Mouse (Mus musculus): ENCODE data around the gene Vamp2. TPM values are rescaled to one million over a fixed set of nuclear protein-coding genes. Genes with fewer than 3 reads are reported as not detected.

Vamp2 gene
- polyA plus RNA-seq, 1 experiment from 2014 or later: 324 TPM

DNA sequence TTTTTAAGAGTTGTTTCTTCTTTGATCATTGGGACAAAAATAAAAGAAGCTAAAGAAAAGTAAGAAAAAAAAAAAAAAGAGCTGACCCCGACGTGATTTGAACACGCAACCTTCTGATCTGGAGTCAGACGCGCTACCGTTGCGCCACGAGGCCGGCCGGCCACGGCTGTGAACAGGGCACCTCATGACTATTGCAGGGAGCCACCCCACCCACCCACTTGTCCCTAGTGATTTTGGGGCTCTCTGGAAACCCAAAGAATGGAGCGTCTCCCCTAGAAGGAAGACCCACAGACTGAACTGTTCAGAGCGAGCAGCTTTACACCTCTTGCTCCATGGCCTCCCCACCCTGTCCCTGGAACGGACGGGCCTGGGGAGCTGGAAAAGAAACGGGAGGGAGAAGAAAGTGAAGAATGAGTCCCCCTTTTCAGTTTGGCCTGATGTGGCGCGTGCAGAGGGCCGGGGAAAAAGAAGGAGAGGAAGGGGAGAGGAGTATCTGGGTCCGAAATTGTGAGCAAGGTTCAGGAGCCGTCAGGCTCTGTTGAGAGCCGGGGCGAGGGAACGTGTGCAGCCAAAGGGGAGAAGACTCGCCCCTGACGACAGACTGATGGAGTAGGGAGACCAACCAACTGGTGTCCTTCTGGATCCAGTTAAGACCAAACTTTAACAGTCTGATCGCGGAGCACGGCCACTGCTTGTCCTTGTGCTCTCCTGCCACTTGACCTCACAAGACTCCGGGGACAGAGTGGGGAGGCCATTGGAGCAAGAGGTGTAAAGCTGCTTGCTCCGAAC is 24.7 kb upstream of the Vamp2 start:
- Histone ChIP-seq H3K9ac (peak overlapping the region; percentile 59), H3K4me1 (replicated peaks; ENCODE audit: control insufficient read depth, insufficient read depth, low read length) (peaks cover 28% of the 10 kb centered on the region), H3K9me3 (ENCODE audit: control insufficient read depth, low read length) (no peaks in the 10 kb centered on the region), H3K4me3 (replicated peaks; ENCODE audit: low read length) (peak overlapping the region; percentile 60), H3K36me3 (replicated peaks; ENCODE audit: control insufficient read depth, insufficient read depth) (no peaks in the 10 kb centered on the region), H3K27ac (peak overlapping the region; percentile 53), H3K4me2 (replicated peaks) (peak overlapping the region; percentile 80), H3K27me3 (ENCODE audit: control insufficient read depth, insufficient read depth, low read length) (no peaks in the 10 kb centered on the region)
- peak; percentile 93 for DNase-seq (ENCODE audit: low spot score)
- under 1% methylated on average over 31 of the region's 31 CpGs for WGBS
- ATAC-seq (ENCODE audit: low FRiP score): 0 out of 2 replicates have a peak, but pooled peaks have one; percentile 24

DNA sequence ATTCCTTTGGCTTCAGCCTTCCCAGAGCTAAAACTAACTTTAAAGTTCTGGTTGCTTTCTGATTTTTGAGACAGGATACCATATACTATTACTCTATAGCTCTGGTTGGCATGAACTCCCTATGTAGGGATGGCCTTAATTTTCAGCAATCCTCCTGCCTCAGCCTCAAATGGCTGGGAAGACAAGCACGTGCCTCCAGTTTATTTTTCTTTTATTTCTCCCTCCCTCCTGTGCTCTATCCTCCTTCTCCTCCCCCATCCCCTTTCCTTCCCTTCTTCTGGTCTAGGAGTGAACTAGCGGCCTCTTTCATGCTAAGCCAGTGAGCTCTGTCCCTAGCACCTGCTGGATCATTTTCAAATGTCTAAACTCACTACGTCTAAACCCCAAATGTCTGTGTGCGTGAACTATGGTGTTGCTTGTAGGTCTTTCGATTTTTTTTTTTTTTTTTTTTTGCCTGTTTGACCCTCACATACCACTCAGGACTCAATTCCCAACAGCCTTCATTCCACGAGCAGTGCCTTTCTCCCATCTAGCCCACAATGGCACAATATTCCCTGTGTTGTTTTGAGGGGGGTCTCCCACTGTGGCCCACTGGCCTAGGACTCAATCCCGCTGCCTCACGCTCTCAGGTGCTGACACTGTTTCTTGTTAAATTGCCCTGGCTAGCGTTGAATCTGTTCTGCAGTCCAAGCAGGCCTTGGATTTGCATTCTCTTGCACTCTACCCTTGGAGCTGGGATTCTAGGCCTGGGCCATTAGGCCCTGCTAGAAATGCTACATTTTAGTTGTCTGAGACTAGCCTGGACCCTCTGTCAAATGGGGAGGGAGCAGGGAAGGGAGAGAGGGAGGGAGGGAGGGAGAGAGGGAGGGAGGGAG is 23.8 kb upstream of the Vamp2 start:
- Histone ChIP-seq H3K4me3 (replicated peaks; ENCODE audit: low read length) (peak overlapping the region; percentile 60), H3K27me3 (ENCODE audit: control insufficient read depth, insufficient read depth, low read length) (no peaks in the 10 kb centered on the region), H3K27ac (no peak overlapping the region), H3K4me2 (replicated peaks) (peak overlapping the region; percentile 80), H3K9ac (peak overlapping the region; percentile 59), H3K9me3 (ENCODE audit: control insufficient read depth, low read length) (no peaks in the 10 kb centered on the region), H3K4me1 (replicated peaks; ENCODE audit: control insufficient read depth, insufficient read depth, low read length) (peaks cover 27% of the 10 kb centered on the region), H3K36me3 (replicated peaks; ENCODE audit: control insufficient read depth, insufficient read depth) (no peaks in the 10 kb centered on the region)
- ATAC-seq (ENCODE audit: low FRiP score): no peak
- no peak for DNase-seq (ENCODE audit: low spot score)
- 39% methylated on average over 9 of the region's 9 CpGs for WGBS

DNA sequence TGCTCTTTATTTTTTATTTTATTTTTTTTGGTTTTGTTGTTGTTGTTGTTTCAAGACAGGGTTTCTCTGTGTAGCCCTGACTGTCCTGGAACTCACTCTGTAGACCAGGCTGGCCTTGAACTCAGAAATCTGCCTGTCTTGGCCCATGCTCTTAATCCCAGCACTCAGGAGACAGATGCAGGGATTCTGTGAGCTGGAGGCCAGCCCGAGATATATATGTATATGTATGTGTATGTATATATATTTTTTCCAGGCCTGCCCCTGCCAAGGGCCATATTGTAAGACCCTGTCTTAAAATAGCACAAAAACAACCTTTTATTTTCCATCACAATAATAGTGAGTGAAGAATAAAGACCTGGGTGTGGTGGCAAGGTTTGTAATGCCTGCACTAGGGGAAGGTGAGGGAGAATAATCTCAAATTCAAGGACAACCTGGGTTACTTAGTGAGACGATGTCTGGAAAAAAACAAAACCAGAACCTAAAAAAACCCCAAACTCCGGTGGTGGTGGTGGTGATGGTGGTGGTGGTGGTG is 22.8 kb upstream of the Vamp2 start:
- 58% methylated on average over 3 of the region's 3 CpGs for WGBS

DNA sequence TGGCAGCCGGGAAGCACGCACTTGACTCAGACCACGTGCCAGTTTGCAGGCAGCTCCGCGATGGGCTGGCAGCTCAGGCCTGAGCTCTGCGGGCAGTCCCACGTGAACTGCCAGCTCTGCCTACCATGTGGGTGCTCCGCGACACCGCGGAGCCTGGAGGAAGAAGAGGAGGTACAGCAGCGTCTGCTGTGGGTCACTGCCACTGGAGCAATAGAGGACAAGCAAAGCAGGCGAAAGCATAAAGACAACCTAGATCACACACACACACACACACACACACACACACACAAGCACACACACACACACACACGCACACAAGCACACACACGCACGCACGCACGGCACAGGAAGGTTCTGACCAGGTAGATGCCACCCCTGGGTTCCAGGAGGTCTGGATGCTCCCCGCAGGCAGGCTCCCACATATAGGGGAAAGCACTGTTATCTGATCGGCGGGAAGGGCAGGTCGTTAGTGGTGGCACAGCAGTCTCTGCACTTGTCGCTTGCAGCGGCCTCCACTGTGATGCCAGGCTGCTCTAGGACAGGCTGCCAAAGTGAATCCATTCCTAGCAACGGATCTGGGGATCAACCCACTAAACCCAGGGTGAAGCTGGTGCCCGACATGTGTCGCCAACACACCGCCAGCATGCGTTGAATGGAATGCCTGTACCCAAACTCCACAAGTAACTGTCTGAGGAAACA is 22.0 kb upstream of the Vamp2 start:
- Histone ChIP-seq H3K9me3 (ENCODE audit: control insufficient read depth, low read length) (no peaks in the 10 kb centered on the region), H3K9ac (peak overlapping the region; percentile 51), H3K36me3 (replicated peaks; ENCODE audit: control insufficient read depth, insufficient read depth) (no peaks in the 10 kb centered on the region), H3K27ac (no peak overlapping the region), H3K4me3 (replicated peaks; ENCODE audit: low read length) (peak overlapping the region; percentile 30), H3K4me2 (replicated peaks) (peak overlapping the region; percentile 78), H3K4me1 (replicated peaks; ENCODE audit: control insufficient read depth, insufficient read depth, low read length) (peaks cover 22% of the 10 kb centered on the region), H3K27me3 (ENCODE audit: control insufficient read depth, insufficient read depth, low read length) (no peaks in the 10 kb centered on the region)
- ATAC-seq (ENCODE audit: low FRiP score): no peak
- 1% methylated on average over 29 of the region's 29 CpGs for WGBS
- DNase-seq (ENCODE audit: low spot score): no peak

More for the DNA sequence above, 22.8 kb upstream of the Vamp2 start:
- Histone ChIP-seq H3K4me2 (replicated peaks) (peak overlapping the region; percentile 78), H3K9ac (no peak overlapping the region), H3K27me3 (ENCODE audit: control insufficient read depth, insufficient read depth, low read length) (no peaks in the 10 kb centered on the region), H3K9me3 (ENCODE audit: control insufficient read depth, low read length) (no peaks in the 10 kb centered on the region), H3K36me3 (replicated peaks; ENCODE audit: control insufficient read depth, insufficient read depth) (no peaks in the 10 kb centered on the region), H3K4me1 (replicated peaks; ENCODE audit: control insufficient read depth, insufficient read depth, low read length) (peaks cover 27% of the 10 kb centered on the region), H3K27ac (no peak overlapping the region), H3K4me3 (replicated peaks; ENCODE audit: low read length) (peak overlapping the region; percentile 30)
- DNase-seq (ENCODE audit: low spot score) (no peak), ATAC-seq (ENCODE audit: low FRiP score) (no peak)

DNA sequence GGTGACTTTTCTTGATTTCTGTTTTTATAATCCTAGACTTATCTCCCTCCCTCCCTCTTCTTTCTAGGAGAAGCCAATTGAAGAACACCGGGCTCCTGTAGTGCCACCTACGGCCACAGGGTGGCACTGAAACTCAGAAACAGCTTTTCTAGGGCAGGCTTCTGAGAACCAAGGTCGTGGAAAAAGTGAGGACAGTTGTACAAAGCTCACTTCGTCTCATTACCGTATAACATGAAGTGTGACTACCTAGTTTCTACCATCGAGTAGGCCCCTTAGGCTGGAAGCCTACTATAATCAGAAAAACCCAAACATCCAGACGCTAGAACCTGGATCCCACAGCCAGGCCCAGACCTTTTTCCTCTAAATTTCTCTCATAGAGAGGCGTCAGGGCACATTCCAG is 21.3 kb upstream of the Vamp2 start:
- peak overlapping the region; percentile 30 for H3K4me3 ChIP-seq (replicated peaks; ENCODE audit: low read length)
- H3K9me3 ChIP-seq (ENCODE audit: control insufficient read depth, low read length): no peaks in the 10 kb centered on the region
- whole genome bisulfite sequencing: 9% methylated on average over 8 of the region's 8 CpGs
- peaks cover 20% of the 10 kb centered on the region for H3K4me1 ChIP-seq (replicated peaks; ENCODE audit: control insufficient read depth, insufficient read depth, low read length)
- H3K36me3 ChIP-seq (replicated peaks; ENCODE audit: control insufficient read depth, insufficient read depth): no peaks in the 10 kb centered on the region
- DNase-seq (ENCODE audit: low spot score) (peak; percentile 94), ATAC-seq (ENCODE audit: low FRiP score) (no peak)
- no peaks in the 10 kb centered on the region for H3K27me3 ChIP-seq (ENCODE audit: control insufficient read depth, insufficient read depth, low read length)
- H3K9ac ChIP-seq: peak overlapping the region; percentile 51
- H3K4me2 ChIP-seq (replicated peaks): peak overlapping the region; percentile 78
- no peak overlapping the region for H3K27ac ChIP-seq

DNA sequence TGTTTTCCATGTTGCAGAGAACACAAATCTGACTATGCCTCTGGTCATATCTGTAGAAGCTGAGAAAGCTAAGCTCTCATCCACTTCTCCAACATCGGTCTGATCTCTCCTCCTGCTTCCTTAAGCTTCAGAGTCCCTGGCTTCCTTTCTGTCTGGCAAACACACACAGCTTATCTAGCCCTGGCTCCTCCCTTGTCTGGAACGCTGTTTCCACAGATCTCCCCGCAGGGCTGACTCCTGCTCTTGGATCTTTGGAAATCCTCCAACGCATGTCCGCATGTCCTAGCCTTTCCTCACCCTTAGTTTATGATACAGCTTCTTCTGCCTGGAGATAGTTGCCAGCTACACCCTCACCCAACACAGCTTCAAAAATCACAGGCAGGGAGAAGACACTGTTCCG is 20.7 kb upstream of the Vamp2 start:
- H3K36me3 ChIP-seq (replicated peaks; ENCODE audit: control insufficient read depth, insufficient read depth): no peaks in the 10 kb centered on the region
- H3K4me2 ChIP-seq (replicated peaks): no peak overlapping the region
- H3K27me3 ChIP-seq (ENCODE audit: control insufficient read depth, insufficient read depth, low read length): no peaks in the 10 kb centered on the region
- no peak for DNase-seq (ENCODE audit: low spot score)
- no peak overlapping the region for H3K27ac ChIP-seq
- H3K4me1 ChIP-seq (replicated peaks; ENCODE audit: control insufficient read depth, insufficient read depth, low read length): peaks cover 25% of the 10 kb centered on the region
- no peak overlapping the region for H3K4me3 ChIP-seq (replicated peaks; ENCODE audit: low read length)
- no peaks in the 10 kb centered on the region for H3K9me3 ChIP-seq (ENCODE audit: control insufficient read depth, low read length)
- ATAC-seq (ENCODE audit: low FRiP score): no peak
- WGBS: 59% methylated on average over 6 of the region's 6 CpGs
- no peak overlapping the region for H3K9ac ChIP-seq

DNA sequence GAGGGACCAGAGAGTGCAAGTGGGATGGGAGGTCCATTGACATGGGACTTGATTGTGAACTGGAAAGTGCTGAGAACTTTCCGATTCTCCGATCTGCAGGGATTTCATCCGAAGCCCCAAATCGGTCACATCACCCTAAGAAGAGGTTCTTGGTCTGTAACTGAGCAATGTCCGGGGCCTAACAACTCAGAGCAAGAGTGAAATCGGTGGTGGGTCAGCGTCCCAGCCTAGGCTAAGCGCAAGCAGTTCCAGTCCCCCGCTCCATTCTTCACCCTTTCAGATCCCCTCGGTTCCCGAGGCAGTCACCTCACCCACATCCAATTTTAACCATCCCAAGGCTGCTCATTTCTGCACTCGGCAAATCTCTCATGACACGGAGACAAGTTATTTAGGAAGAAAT is 18.2 kb upstream of the Vamp2 start:
- no peak for DNase-seq (ENCODE audit: low spot score)
- Histone ChIP-seq H3K36me3 (replicated peaks; ENCODE audit: control insufficient read depth, insufficient read depth) (no peaks in the 10 kb centered on the region), H3K4me1 (replicated peaks; ENCODE audit: control insufficient read depth, insufficient read depth, low read length) (peaks cover 25% of the 10 kb centered on the region), H3K9ac (peak overlapping the region; percentile 84), H3K4me2 (replicated peaks) (peak overlapping the region; percentile 85), H3K4me3 (replicated peaks; ENCODE audit: low read length) (peak overlapping the region; percentile 55), H3K27me3 (ENCODE audit: control insufficient read depth, insufficient read depth, low read length) (no peaks in the 10 kb centered on the region), H3K27ac (peak overlapping the region; percentile 91), H3K9me3 (ENCODE audit: control insufficient read depth, low read length) (no peaks in the 10 kb centered on the region)
- under 1% methylated on average over 13 of the region's 13 CpGs for WGBS
- ATAC-seq (ENCODE audit: low FRiP score): peak; percentile 13; the same call in 1 of the 2 replicates

DNA sequence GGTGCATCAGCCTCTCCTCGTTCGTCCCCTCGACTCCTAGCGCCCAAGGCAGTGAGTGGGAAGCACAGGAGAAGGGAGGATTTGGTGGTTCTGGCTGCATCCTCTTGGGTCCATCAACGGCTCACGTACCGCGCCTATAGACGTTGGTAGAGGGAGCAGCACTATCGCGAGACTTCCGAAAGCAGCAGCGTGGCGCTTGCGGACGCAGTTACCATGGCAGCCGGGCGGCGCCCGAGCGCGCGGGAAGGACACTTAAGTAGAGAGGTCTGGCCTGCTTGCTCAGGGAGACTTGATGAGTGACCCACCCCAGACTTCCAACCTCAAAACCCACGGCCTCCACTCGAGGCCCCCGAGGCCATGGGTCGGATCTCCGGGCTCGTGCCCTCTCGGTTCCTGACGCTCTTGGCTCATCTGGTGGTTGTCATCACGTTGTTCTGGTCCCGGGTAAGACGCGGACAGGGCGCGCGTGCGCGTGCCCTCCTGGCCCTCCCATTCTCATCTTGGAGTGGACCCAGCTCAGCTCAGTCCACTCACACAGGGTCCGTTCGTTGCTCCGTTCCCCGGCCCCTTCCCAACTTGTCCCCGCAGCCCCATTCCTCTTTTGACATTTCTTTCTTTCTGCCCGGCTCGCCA is 17.6 kb upstream of the Vamp2 start, which contains the start of gene Tmem107:
Gene Tmem107 (plus strand): TSS at position 217 of the 633 bp plus-strand sequence.
- ATAC-seq (ENCODE audit: low FRiP score): peak; percentile 89
- H3K4me3 ChIP-seq (replicated peaks; ENCODE audit: low read length): peak within 1 kb of the TSS; percentile 55
- no peaks in the 10 kb centered on the region for H3K36me3 ChIP-seq (replicated peaks; ENCODE audit: control insufficient read depth, insufficient read depth)
- H3K4me1 ChIP-seq (replicated peaks; ENCODE audit: control insufficient read depth, insufficient read depth, low read length): peaks cover 24% of the 10 kb centered on the region
- WGBS: under 1% methylated on average over 47 of the region's 47 CpGs
- no peaks in the 10 kb centered on the region for H3K9me3 ChIP-seq (ENCODE audit: control insufficient read depth, low read length)
- peak within 1 kb of the TSS; percentile 84 for H3K9ac ChIP-seq
- peak within 1 kb of the TSS; percentile 91 for H3K27ac ChIP-seq
- peak within 1 kb of the TSS; percentile 85 for H3K4me2 ChIP-seq (replicated peaks)
- DNase-seq (ENCODE audit: low spot score): peak; percentile 93
- no peaks in the 10 kb centered on the region for H3K27me3 ChIP-seq (ENCODE audit: control insufficient read depth, insufficient read depth, low read length)
